Mouse (Mus musculus): ENCODE data around the gene Slc9a1. TPM values are rescaled to one million over a fixed set of nuclear protein-coding genes. Genes with fewer than 3 reads are reported as not detected.

Slc9a1 gene
- total RNA-seq, 2 experiments from 2014 or later: 6.5 to 8.3 TPM

GRCm38 (mm10) chr4:133371621-133372277, 2.2 kb downstream of the Slc9a1 start:
- ATAC-seq (replicated peaks; ENCODE audit: low FRiP score, poor library complexity, severe bottlenecking): no peak

GRCm38 (mm10) chr4:133372278-133372665, 2.8 kb downstream of the Slc9a1 start:
- no peak for ATAC-seq (replicated peaks; ENCODE audit: low FRiP score, poor library complexity, severe bottlenecking)

- no peak for ATAC-seq (replicated peaks; ENCODE audit: low FRiP score, poor library complexity, severe bottlenecking)
Observed at GRCm38 (mm10) chr4:133374011-133374410, 4.5 kb downstream of the Slc9a1 start.

- no peak for ATAC-seq (replicated peaks; ENCODE audit: low FRiP score, poor library complexity, severe bottlenecking)
Observed at GRCm38 (mm10) chr4:133375812-133376577, 6.5 kb downstream of the Slc9a1 start.

GRCm38 (mm10) chr4:133378236-133379045, 8.9 kb downstream of the Slc9a1 start:
- ATAC-seq (replicated peaks; ENCODE audit: low FRiP score, poor library complexity, severe bottlenecking): peak; percentile 87

GRCm38 (mm10) chr4:133379046-133379347, 9.5 kb downstream of the Slc9a1 start:
- ATAC-seq (replicated peaks; ENCODE audit: low FRiP score, poor library complexity, severe bottlenecking): no peak

- peak; percentile 62 for ATAC-seq (replicated peaks; ENCODE audit: low FRiP score, poor library complexity, severe bottlenecking)
Observed at GRCm38 (mm10) chr4:133379861-133380260, 10.4 kb downstream of the Slc9a1 start.

- no peak for ATAC-seq (replicated peaks; ENCODE audit: low FRiP score, poor library complexity, severe bottlenecking)
Observed at GRCm38 (mm10) chr4:133380532-133380931, 11.0 kb downstream of the Slc9a1 start.

GRCm38 (mm10) chr4:133381141-133381540, 11.6 kb downstream of the Slc9a1 start:
- ATAC-seq (replicated peaks; ENCODE audit: low FRiP score, poor library complexity, severe bottlenecking): no peak

GRCm38 (mm10) chr4:133386061-133386797, 16.7 kb downstream of the Slc9a1 start:
- ATAC-seq (replicated peaks; ENCODE audit: low FRiP score, poor library complexity, severe bottlenecking): no peak

- ATAC-seq (replicated peaks; ENCODE audit: low FRiP score, poor library complexity, severe bottlenecking): no peak
Observed at GRCm38 (mm10) chr4:133387053-133387452, 17.5 kb downstream of the Slc9a1 start.

GRCm38 (mm10) chr4:133388781-133389552, 19.5 kb downstream of the Slc9a1 start:
- ATAC-seq (replicated peaks; ENCODE audit: low FRiP score, poor library complexity, severe bottlenecking): no peak

GRCm38 (mm10) chr4:133390042-133390441, 20.5 kb downstream of the Slc9a1 start:
- ATAC-seq (replicated peaks; ENCODE audit: low FRiP score, poor library complexity, severe bottlenecking): peak; percentile 84

- ATAC-seq (replicated peaks; ENCODE audit: low FRiP score, poor library complexity, severe bottlenecking): 0 out of 2 replicates have a peak, but pooled peaks have one; percentile 1
Observed at GRCm38 (mm10) chr4:133390585-133390984, 21.1 kb downstream of the Slc9a1 start.

GRCm38 (mm10) chr4:133391185-133392040, 21.9 kb downstream of the Slc9a1 start:
- no peak for ATAC-seq (replicated peaks; ENCODE audit: low FRiP score, poor library complexity, severe bottlenecking)

GRCm38 (mm10) chr4:133394981-133395573, 25.6 kb downstream of the Slc9a1 start:
- peak; percentile 83 for ATAC-seq (replicated peaks; ENCODE audit: low FRiP score, poor library complexity, severe bottlenecking)

- ATAC-seq (replicated peaks; ENCODE audit: low FRiP score, poor library complexity, severe bottlenecking): no peak
Observed at GRCm38 (mm10) chr4:133396079-133396478, 26.6 kb downstream of the Slc9a1 start.

- no peak for ATAC-seq (replicated peaks; ENCODE audit: low FRiP score, poor library complexity, severe bottlenecking)
Observed at GRCm38 (mm10) chr4:133397299-133397698, 27.8 kb downstream of the Slc9a1 start.

Data from erythroblast, adult 5-6 weeks (primary cell).